Mouse (Mus musculus) ES-CJ7 (cell line): ENCODE data around the gene Nlrp10.
A peak's percentile ranks its signal among the peaks of the same experiment; 100 is the strongest.

ENCODE experiments used
- DNase-seq: peaks from one replicate; pipeline ENCODE4 v3.0.0; 2011; ENCODE audit warnings: low read depth, low spot score

The Nlrp10 gene

DNA sequence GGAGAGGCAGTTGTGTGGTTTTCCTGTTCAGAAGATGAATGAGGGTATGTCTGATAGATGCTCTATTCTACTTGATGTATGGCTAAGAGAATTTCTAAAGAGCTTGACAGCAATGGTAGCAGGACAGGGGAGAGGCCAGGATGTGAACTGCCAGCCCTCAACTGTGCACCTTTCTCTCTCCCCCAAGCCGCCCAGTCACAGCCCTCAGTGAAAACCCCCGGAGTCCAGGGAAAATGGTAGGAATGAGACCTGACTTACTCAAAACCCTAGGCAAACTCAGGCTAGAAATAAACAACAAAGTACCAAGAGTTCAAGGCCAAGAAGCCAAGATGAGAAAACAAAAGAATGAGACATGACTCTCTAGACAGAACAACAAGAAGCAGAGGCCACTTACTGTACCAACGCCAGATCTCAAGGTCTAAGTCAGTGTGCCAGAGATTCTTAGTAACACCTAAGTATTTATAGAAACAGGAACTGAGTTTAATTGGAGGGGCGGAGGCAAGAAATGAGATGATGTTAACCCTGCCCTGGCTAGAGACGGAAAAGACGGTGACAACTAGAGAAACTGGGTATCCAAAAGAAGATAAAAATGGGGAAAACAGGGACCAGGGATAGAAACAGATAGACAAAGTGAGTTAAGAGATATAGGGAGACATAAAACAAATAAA, at the start of gene Nlrp10:
TSS of gene Nlrp10 (minus strand) at position 453 of the 668 bp plus-strand sequence.
- DNase-seq: no peak

DNA sequence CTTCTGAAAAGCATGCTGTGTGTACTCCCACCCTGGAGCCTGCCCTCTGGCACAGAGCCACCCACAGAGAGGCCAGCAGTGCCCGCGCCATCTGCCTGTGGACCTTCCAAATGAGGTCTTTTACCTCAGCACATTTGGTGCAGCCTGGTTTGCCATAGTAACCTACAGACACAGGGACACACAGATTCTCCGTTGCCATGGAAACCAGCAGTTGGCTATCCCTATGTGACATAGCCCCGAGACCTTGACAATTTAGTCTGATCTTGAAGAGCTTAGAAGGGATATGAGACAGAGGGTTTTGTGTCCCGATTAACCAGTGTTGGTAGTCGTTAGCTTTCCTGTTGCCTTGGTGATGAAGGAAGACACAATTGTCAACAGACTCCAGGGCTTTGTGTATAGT, 42.3 kb upstream of the Nlrp10 start:
- no peak for DNase-seq

DNA sequence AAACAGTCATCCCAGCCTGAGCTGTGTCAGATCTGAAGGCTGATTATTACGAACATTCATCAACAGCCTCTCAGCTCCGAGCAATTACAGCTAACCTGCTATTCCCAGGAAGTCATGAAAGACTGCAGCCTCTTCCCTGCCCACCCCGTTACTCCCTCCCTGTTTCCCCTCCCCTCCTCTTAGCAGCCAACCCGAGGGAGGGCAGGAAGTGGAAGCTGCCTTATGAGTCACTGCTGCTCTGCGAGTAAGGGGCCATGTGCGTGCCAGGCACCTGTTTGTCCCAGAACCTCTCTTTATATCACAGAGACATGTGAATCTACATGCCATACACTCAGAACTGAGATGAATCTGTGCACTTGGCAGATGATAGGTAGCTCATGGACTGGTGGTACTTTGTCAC, 38.2 kb upstream of the Nlrp10 start:
- DNase-seq: no peak

DNA sequence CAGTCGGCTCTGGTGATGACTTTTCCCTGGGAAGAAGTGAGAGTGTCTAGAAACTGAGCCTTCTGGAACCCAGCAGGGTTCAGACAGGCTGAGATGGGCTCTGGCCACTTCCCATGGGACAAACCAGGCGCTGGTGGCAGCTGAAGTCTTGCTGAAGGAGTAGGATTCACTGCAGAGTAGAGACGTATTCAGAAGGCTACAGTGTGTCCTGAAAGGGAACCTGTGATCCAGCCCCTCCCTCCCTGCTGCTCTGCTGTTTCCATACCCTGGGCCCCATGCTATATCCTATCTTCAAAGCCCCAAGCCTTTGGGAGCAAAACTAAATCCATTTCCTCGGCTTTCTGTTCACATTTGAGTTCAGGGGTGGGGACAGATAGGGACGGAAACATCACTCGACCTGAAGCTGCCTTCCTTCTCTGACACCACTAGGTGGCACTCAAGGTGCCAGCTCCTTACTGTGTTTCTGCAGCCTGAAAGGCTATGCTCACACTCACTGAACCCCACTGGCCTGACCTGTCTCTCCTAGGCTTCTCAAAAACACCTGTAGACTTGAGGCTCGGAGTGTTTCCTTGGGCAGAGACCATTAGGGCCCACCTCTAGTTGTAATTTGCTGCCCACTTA, 36.9 kb upstream of the Nlrp10 start:
- DNase-seq: peak; percentile 71

DNA sequence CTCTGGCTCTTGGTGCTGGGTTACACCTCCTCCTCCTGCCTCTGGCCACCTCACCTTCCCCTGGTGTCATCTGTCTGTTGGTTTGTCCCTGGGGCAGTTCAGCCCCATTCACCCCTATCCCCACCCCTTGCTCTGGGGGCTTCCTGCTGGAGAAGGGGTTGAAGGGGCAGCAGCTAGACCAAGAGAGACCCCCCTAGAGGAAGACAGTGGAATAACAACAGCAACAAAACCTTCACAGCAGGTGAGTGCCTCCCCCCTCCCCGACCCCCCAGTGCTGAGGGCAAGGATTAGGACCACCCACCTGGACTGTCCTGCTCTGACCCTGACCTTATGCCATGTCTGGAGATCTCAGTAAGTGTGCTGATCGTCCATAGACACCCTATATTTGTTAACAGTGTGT, 36.0 kb upstream of the Nlrp10 start:
- DNase-seq: no peak

DNA sequence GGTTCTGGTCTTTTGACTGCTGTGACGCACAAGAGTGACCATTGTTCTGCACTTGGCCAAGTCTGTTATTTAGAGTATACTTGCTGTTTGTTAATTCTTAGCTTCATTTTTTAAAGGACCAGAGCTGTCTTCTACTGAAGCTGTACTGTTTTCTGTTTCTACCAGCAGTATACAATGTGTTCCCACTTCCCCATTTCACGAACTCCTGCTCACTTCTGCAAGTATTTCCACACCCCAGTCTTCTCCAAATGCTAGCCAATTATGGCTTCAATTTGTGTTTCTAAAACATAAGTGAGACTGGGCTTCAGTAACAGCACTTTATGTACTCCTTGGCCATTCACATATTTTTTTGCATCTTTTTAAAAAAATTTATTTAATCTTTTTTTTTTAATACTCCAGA, 27.8 kb upstream of the Nlrp10 start:
- no peak for DNase-seq

DNA sequence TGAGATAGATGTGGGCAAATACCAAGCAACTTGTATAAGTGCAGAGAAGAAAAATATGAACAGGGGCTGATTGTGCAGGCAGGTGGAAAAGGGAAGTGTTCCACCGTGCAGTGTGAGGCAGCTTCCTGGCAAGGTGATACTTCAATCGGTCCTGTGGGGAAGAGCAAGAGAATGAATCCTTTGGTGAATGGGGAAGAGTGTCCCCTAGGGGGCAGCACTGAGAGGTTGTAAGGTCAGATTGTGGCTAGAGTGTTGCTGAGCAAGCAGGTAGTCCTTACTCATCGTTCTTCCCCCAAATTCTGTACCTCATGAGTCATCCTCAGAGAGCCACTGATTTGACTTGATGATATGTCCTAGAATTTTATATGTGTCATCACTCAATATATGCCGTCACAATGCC, 24.2 kb upstream of the Nlrp10 start:
- peak; percentile 88 for DNase-seq

DNA sequence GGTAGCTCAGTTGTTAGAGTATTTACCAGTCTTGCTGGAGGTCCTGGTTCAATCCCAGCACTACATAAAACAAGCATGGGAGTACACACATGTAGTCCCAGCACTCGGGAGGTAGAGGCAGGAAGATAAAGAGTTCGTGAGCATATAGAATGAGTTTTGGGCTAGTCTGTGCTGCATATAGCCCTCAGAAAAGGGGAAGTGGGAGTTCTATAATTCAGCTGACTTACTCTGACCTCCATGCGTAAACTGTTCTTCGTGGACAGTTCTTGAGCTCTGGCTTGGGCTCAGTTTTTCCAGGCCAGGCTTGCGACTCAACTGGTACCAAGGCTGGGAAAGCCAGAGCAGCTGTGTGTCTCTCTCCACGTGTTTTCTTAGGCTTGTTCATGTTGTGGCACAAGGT, 22.8 kb upstream of the Nlrp10 start:
- no peak for DNase-seq

DNA sequence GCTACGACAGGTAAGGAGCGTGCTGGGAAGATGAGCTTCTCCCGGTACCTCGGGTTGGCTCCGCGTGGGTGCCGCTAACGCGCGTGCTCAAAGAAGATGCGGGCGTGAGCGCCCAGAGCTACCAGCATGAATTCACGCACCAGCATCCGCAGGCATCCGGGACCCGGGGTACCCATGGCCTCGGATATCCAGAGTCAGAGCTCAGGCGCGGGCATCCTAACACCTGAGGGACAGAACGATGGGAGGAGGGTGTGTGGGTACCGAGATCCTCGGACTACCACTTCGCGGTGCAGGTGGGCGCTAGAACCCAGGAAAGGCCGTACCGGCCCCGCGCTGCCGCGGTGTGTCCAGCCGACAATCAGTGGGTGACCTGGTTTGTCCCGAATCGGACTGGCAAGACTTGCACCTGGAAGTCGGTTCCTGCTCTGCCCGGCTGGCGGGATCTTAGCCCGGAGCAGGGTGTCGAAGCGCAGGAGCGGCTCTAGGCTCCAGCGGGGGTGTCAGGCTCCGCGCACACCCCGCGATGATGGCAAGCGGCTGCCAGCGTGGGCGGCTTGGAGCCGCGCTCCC, 20.9 kb upstream of the Nlrp10 start:
- DNase-seq: no peak

DNA sequence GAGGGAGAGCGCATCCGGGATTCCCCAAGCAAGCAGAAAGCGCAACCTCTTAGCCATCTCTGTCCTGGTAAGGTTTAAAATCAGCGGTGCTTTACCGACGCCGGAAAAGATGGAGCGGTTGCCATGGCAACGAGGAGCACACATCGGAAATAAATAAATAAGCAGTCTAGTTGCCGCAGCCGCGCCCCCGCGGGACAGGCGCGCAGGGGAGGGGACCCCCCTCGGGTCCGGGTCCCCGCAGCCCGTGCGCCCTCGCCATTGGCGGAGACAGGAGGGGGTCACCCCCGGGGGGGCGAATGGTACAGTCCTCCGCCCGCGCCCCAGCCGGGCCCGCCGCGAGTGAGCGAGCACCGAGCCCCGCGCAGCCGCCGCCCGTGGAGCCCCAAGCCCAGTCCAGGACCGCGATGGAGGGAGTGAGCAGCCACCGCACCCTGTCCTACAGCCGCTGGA, 20.4 kb upstream of the Nlrp10 start, which contains the start of gene Tub:
TSS of gene Tub (plus strand) at position 27 of the 450 bp plus-strand sequence.
- peak; percentile 82 for DNase-seq

DNA sequence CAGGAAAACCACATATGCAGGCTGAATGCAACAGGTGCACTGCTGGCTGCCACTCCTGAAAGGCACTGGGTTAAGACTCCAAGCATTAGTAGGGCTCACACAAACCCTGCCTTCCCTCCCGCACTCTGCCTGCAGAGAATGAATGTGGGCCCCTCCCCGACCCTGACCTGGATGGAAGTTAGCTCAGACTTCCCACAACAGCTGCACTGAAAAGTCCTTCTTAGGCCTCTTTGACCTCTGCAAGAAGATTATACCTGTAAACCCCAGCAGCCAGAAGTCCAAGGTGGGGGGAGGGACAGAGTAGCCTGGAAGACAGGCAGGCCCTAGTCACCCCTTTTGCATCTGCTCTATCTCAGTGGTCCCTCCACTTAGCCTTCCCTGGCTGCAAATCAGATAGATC, 19.3 kb upstream of the Nlrp10 start:
- peak; percentile 57 for DNase-seq

DNA sequence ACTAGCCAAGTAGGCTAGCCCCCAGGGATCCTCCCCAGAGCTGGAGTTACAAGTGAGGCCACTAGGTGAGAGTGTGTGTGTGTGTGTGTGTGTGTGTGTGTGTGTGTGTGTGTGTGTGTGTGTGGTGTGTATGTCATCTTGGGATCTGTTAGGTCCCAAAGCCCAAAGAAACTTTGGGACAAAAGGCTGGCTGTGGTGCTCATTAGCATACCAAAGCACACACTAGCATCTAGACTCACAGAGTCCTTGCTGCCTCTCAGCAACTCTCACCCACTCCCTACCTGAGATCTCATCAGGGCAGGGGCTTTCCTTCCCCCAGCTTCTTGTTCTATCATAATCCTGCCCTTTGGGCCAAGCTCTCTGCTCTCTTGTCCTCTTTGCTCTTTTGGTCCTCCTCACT, 18.6 kb upstream of the Nlrp10 start:
- DNase-seq: peak; percentile 71

DNA sequence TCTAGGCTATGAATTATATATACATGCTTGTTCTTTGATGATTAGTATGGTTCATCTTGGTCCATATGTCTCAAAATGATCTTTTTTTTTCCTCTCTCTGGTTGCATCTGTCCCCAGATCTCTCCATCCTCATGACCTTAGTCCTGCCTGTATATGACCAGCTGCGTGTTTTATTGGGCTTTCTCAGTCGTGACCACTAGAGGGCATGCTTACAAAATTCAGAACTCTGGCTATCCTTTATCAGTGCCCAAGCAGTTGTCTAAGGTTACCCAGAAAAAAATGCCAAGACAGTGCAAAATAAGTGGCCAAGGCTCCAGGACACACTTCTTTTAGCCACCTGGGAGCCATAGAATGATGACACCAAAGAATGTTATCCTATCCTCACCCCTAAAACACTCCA, 14.0 kb upstream of the Nlrp10 start:
- DNase-seq: peak; percentile 75

DNA sequence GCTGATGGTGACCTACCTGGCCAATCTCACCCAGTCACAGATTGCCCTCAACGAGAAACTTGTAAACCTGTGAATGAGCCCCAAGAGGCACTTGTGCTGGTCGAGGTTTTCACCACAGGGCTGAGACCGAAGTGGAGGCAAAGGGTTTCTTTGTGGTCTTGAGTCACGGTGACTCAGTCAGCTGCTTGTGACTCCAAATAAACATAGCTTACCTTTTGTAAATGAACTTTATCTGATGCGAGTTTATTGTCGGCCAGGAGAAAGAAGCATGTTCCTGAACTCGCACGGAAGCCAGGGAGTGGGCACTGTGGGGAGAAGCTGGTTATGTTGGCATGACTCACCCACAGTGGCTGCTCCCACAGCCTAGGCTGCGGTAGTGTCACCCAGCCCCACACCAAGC, 11.5 kb upstream of the Nlrp10 start:
- DNase-seq: no peak

DNA sequence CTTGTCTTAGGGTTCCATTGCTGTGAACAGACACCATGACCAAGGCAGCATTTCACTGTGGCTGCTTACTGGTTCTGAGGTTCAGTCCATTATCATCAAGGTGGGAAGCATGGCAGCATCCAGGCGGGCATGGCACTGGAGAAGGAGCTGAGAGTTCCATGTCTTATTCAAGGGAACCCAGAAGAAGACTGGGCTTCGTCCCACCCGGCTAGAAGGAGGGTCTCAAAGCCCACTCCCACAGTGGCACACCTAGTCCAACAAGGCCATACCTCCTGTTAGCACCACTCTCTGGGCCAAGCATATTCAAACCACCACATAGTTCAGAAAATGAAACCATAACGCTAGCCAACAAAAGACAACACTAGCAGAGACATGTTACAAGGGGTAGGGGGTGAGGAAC, 6.6 kb upstream of the Nlrp10 start:
- no peak for DNase-seq

DNA sequence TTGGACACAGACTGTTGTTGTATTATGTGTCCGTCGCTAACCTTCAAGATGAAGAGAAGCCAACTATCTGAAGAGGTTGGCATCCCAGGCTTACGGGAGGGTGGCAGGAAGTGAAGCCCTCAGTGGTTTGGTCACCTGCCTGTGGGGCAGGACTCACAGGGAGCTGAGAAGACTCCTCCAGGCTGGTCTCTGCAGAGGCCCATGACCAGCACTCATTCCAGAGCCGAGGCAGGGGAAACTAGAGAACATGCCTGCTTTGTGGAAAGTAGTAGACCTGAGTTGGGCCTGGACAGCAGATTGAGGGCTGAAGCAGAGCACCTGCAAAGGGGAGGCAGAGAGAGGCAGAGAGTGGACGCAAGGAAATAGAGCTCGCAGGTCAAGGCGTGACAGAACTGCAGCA, 5.4 kb upstream of the Nlrp10 start:
- DNase-seq: no peak

DNA sequence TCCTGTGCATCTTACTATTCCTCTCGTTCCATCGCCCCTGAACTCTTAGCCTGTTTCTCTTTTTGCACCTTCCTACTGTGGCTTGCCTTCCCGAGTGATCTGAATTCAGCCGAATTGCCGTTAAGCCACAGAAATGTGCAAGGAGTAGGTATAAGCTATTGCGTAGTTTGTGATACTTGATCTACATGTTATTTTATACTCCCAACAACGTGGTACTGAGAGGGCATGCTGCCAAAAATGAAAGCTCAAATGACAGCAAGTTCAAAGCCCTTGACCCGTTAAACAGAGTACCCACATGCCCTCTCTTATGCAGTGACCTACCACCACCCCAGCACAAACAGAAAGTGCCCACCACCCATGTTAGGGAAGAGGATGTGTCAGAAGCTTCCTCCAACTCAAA, 4.9 kb upstream of the Nlrp10 start:
- DNase-seq: no peak

DNA sequence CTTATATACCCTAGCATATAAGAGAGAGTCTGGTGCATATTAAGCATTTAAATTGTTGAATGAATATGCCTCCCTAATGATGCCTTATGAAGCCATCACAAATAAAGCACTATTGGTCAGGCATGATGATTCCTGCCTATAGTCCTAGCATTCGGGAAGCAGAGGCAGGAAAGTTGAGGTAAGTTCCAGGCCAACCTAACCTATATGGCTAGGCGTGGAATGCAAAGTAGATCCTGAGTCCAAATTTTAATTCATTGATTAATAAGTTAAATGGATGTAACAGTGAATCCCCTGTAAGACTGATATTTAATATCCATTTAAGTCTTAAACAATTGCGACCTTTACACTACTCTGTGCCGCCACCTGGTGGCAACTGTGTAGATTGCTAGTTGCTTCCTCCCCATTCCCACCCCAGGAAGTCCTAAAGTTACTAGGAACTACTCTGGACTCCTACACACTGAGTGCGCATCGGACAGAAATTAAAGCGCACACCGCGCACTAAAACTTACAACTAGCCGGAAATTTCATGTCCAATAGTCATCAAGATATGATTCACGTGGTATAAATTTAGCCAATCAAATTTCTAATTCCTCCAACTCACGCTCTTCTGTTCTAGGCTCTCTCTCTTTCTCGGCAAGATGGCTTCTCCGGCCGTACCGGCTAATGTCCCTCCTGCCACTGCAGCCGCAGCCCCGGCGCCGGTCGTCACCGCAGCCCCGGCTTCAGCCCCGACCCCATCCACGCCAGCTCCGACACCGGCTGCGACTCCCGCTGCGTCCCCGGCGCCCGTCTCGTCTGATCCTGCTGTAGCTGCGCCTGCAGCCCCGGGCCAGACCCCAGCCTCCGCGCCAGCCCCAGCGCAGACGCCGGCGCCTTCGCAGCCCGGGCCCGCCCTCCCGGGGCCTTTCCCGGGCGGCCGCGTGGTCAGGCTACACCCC, 4.1 kb upstream of the Nlrp10 start, which contains the start of gene Eif3f:
TSS of gene Eif3f (plus strand) at position 624 of the 938 bp plus-strand sequence.
- DNase-seq: peak; percentile 99

DNA sequence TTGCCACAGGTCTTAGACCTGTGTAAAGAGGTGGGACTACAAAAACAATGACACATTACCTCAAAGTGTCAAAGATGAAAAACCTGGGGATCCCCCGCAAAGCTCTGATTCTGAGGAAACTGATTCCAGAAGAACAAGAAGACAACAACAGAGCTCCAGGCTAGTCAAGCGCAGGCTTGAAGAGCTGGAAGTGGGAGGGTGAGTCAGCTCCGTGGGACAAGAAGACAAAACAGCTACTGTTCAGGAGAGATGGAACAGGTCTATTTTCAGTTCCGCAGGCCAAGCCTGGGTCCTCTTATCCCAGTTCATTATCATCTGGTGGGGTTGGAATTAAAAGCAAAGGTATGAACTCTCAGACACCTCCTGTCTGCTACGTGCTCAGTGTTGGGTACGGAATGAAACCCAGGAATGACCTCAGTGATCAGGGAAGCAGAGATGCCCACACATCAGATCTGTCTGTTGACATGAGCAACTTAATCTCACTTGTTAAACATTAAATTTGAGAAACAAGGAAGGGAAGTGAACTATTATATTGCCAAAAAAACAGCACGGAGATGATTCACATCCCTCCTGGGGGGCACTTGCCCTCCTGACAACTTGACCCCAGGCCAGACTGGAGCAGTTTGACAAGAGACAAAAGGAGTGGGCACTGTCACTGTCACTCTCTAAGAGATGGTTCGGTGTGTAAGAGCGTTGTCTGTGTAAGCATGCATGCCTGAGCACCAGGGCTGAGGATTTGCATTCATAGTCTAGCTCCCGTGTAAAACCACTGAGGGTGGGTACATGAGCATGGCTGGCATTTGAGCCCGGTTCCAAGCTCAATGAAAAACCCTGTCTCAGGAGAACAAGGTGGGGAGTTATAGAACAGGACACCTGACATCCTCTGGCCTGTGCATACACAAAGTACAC, 1.4 kb downstream of the Nlrp10 start:
- DNase-seq: no peak

DNA sequence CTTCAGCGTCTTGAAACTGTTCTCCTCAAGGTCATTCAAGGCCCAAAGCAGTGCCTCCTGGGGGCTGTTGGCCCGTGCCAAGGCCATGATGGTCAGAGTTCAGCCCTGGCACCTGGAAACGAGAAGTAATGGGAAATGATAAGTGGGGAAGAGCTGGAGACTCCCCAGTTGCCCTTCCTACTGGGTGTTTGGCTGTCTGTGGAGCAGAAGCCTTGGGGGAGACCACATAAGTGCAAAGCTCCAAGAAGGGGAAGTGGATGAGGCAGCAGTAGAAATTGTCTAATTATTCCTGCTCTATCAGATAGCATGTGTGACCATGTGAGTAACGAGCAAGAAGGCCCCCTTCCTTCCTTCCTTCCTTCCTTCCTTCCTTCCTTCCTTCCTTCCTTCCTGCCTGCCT, 2.9 kb downstream of the Nlrp10 start:
- no peak for DNase-seq

DNA sequence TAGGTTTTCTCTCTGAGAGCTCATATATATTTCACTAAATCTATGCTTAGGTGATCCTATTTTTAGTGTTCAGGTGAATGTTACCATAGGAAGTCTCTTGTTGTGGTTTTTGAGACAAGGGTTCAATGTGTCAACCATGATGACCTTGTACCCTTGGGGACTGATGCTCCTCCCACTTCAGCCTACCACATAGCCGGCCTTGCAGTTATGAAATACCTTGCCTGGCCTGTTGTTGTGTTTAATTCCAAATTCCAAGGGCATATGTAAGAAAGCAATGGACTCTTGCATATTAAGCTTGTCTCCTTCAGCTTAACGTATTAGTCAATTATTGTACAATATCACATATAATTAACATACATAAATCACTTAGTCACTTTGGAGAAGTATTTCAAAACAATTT, 26.0 kb downstream of the Nlrp10 start:
- DNase-seq: no peak
